Mouse (Mus musculus): ENCODE data around the gene Tnfrsf25. TPM values are rescaled to one million over a fixed set of nuclear protein-coding genes. Genes with fewer than 3 reads are reported as not detected.

The Tnfrsf25 gene
- total and polyA plus RNA-seq, 3 experiments, result 0.79 to 2.5 (median 1.3) TPM

DNA sequence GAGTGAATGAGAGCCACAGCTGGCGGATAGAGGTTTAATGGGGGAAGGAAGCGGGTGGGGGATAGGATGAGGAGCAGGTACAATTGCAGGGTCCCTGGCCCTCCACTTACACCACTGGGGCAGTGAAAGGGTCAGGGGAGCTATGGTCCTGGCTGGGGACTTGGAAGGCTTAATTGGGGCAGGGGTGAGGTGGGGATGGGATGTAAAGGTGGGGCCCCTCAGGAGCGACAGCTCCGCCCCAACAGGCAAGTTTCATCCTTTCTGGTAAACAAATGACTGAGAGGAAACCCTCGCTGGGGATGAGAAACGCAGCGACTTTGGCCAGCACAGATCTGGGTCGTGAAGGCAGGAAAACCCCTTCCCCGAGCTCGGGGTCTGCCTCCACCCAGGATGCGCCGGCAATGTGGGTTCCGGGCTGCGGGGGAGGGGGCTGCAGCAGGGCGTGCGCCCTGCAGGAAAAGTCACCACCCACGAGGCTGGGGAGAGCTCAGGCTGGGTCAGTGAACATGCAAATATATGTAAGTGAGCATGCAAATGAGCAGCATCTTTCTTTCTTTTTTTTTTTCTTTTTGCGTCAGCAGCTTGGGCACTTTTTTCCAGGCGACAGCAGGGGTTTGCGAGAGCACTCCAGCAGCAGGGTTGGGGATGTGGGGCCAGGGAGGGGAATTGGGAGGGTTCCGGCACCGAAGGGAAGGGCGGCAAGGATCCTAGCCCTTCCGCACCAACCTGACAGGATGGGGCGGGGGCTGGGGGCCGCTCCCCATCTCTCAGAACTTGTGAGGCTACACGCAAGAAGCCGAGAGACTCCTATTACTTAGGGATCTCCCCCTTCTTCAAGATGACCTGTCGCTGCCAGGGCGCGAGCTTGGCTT lies 4.8 kb downstream of the Tnfrsf25 start:
- DNase-seq, result no peak

DNA sequence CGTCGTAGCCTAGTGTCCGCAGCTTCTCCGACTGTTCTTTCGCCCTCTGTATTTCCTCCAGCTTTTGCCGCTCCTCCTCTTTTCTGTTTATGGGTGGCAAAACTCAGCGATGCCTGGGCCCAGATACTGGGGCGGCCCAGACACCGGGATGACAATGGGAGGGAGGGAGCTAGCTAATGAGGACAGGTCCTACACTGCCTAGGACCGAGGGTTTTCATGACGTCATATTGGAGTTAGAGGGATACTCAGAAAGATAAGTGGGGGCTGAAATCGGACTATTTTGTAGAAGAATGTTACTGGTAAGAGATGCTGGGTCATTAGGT lies 5.4 kb downstream of the Tnfrsf25 start:
- no peak for DNase-seq

- DNase-seq, result no peak
These were observed 8.7 kb downstream of the Tnfrsf25 start for GRCm38 (mm10) chr4:152124361-152124961.

DNA sequence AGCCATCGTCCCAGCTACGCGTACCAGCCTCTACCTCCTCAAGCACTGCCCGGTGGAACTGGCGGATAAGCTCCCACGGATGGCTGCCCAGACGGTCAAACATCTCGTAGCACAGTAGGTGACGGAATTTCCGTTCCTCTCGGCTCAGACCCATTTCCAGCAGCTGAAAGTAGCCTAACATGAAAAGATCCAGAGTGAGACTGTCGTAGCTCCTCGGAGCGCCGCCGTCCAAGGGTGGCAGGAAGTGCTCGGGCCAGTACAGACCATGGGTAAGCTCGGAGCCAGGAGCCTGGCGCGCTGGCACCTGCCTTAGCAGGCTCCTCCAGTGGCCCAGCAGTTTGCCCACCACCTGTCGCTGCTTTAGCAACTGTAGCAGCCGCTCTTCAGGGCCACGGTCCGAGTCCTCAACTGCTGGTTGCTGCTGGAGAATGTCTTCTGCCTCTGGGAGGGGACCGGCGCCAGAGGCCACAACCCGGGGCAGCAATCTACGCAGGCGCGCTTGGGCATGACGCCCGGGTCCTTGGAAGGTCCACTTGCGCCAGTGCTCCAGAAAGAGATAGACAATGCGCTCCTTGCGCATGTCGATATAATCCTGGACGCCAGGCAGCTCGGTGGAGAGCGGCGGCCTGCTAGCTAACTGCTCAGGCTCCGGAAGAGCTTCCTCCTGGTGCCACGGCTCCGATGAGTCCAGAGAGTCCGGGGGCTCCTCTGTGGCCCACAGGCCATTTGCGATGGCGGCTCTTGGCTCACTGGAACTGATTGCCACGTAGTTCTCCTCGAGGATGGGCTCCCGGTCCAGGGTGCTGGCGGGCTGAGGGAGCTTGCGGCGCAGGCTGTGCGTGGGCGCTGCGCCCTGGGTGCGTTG lies 9.7 kb downstream of the Tnfrsf25 start:
- DNase-seq, result peak; percentile 85

DNA sequence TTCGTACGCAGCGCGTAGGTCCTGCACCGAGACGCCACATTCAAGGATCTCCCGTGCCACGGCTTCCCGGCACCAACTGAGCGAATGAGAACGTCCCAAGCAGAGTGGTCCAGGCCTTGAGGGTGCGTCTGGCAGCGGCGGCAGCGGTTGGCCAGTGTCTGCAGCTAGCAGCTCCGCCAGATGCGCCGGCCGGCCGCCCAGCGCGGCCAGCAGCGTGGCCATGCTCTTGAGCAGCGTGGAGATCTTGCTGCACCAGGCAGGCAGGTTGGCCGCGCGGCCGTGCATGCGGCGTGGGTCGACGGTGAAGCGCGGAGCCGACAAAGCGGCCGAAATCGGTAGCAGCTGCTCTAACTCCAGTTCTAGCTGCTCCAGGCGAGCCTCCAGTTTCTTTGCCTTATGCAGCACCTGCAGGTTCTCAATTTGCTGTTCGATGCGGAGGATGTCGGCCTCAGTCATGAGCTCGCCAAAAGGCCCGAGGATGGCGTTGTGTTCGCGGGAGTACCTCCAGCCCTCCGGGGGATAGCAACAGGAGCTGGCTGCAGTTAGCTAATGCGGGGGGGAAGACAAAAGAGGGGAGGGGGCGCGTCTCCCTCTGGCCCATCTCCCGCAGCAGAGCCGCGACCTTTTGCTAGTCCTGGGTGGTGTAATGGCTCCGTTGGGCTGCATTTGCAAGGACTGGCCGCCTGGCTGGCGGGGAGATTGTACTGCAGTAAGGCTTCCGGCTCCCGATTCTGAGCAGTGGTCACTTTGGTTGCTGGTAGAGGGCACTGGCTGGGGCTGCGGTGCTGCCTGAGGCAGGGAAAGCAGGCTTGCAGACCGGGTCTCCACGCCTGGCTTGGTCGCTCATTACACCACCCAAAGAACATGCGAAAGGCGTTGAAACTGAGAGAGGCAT lies 10.5 kb downstream of the Tnfrsf25 start:
- peak; percentile 39 for DNase-seq

DNA sequence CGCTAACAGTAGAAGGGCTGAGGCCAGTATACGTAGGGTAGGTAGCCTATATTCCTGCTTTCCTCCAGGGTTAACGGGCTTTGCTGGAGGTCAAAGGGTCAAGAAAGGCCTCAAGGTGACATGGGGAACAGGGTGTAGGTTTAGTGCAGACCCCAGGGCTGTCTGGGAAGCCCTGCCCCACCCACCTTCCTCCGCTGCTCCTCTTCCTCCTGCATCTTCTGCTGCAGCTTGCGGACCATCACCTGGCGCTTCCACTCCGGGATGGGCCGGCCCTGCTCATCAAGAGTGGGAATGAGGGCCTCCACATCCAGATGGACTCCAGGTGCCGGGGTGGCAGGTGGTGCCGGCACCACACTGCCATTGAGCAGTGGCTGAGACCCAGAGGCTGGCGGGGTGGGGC lies 12.2 kb downstream of the Tnfrsf25 start:
- no peak for DNase-seq

DNA sequence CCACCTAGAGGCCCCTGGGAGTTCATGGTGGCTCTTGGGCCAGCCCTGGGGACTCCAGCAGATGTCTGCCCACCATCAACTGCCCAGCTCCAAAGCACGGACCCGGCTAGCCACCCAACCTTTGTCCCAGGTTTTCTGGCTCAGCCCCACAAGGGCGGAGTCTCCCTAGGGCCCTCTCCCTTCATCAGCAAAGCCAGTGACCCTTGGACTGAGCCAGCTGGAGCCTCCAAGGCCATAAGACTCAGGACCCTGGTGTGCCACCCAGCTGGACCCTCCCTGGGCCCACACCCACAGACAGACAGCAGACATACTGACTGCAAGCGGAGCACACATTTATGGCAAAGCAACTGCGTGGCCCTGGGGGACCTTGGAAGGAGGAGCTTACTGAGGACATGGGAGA lies 13.1 kb downstream of the Tnfrsf25 start:
- no peak for DNase-seq

GRCm38 (mm10) chr4:152129395-152129930 lies 13.7 kb downstream of the Tnfrsf25 start:
- no peak for DNase-seq

- peak; percentile 72 for DNase-seq
These were observed 15.3 kb downstream of the Tnfrsf25 start for GRCm38 (mm10) chr4:152130771-152131653.

GRCm38 (mm10) chr4:152131809-152132771 lies 16.4 kb downstream of the Tnfrsf25 start:
- no peak for DNase-seq

GRCm38 (mm10) chr4:152132772-152133169 lies 17.0 kb downstream of the Tnfrsf25 start:
- DNase-seq, result no peak

- DNase-seq, result no peak
These were observed 17.5 kb downstream of the Tnfrsf25 start for GRCm38 (mm10) chr4:152133213-152133612.

GRCm38 (mm10) chr4:152134507-152134906 lies 18.8 kb downstream of the Tnfrsf25 start:
- no peak for DNase-seq

DNA sequence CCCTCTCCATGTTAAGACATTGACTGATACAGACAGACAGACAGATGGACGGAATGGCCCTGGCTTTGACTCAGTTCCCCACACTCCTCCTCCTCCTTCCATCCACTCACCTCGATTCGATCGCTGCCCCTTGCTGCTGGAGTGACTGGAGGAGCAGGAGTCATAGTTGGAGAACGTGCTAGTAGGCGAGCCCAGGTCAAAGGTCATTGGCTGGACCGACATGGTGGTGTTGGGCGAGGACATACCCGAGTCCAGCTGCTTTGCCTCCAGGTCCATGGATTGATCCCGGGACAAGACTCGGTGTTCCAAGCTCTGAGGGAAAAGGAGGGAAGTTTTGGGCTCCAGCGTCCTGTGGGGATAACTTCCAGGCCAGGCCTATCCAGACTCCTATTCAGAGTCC lies 19.6 kb downstream of the Tnfrsf25 start:
- DNase-seq, result no peak

DNA sequence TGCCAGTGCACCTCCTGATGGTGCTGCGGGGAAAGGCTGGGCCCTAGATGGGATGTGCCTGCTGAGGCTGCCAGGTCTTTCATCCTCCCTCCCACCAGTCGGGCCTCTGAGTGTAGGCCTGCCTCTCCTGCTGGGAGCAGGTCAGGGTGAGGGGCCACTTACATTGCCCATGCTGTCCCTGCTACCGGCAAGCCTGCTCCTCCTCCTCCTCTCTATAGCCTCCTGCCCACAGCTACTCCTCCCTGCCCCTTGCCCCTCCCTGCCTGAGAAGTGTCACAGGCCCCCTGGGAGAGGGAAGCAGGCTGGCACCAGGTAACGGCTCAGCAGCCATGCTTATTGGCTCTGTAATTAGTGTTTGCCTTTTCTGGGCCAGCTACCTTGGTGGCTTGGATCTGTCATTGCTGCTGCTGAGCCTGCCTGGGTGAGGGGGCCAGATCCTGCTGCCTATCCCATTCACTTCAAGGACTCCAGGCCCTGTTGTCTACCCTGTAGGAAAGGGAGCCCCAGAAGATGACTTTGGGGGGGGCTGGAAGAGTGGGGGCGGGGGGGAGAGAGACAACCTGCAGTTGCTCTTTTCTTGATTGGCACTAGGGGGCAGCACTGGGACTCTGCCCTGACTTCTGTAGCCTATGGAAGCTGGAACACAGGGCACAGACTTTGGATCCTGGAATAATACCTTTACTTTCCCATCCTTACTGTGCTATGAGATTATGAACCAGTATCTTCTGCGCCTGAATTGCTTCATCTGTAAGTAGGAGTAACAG lies 20.6 kb downstream of the Tnfrsf25 start:
- DNase-seq, result no peak

DNA sequence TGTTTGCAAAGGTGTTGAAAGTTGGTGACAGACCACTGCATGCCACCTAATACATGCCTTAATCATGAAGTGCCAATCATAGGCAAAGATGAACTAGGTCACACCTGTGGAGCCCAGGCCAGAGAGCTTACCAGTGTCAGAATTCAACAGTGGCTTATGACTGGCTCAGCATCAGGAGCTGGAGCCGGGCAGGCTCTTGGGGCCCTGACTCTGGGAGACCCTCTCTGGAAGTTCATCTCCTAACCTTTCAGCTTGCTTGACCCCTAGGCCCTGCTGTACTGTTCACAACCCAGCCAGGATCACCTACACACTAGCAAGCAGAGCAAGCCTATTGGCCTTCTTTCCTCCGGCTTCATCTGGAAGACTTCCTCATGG lies 21.1 kb downstream of the Tnfrsf25 start:
- no peak for DNase-seq

- DNase-seq, result peak; percentile 93
These were observed 22.9 kb downstream of the Tnfrsf25 start for GRCm38 (mm10) chr4:152138497-152139260.

- DNase-seq, result peak; percentile 52
These were observed 24.7 kb downstream of the Tnfrsf25 start for GRCm38 (mm10) chr4:152140441-152140840.
